Mouse (Mus musculus) embryonic facial prominence, embryonic 14.5 days (tissue): ENCODE measurements around the gene Olfr1423. TPM values are rescaled to one million over a fixed set of nuclear protein-coding genes. Genes with fewer than 3 reads are reported as not detected.

Experiments used
- ATAC-seq: fragments of 200-750 bp; cut with Nextera tagmentation; 2 replicates; pipeline ENCODE4 v1.8.0; 2017; ENCODE audit warnings: low read depth, moderate number of reproducible peaks, moderate TSS enrichment
- DNase-seq: peaks from one replicate; pipeline ENCODE4 v3.0.0-alpha.2; 2015; ENCODE audit warnings: low spot score
- H3K27ac ChIP-seq: fragments of 300-500 bp; sonication (generic); replicated peaks from 2 replicates; pipeline ENCODE4 v1.5.1; 2014; ENCODE audit warnings: low read depth, mild to moderate bottlenecking, low read length, moderate library complexity
- H3K27me3 ChIP-seq: fragments of 300-500 bp; sonication (generic); replicated peaks from 2 replicates; pipeline ENCODE4 v1.6.1; 2014; ENCODE audit warnings: low read length; ENCODE audit not compliant: control insufficient read depth, insufficient read depth
- H3K36me3 ChIP-seq: fragments of 300-500 bp; sonication (generic); 2 replicates; pipeline ENCODE4 v1.6.1; 2014; ENCODE audit warnings: low read length, mixed read lengths; ENCODE audit not compliant: control insufficient read depth, insufficient read depth
- H3K4me1 ChIP-seq: fragments of 300-500 bp; sonication (generic); 2 replicates; pipeline ENCODE4 v1.6.1; 2014; ENCODE audit warnings: antibody characterized with exemption, low read length; ENCODE audit not compliant: control insufficient read depth, insufficient read depth
- H3K4me2 ChIP-seq: fragments of 300-500 bp; sonication (generic); 2 replicates; pipeline ENCODE4 v1.6.1; 2014; ENCODE audit warnings: low read depth, mild to moderate bottlenecking, low read length, moderate library complexity, mixed read lengths
- H3K4me3 ChIP-seq: fragments of 300-500 bp; sonication (generic); 2 replicates; pipeline ENCODE4 v1.5.1; 2014; ENCODE audit warnings: low read depth, mild to moderate bottlenecking, low read length
- H3K9ac ChIP-seq: fragments of 300-500 bp; sonication (generic); 2 replicates; pipeline ENCODE4 v1.6.1; 2014; ENCODE audit warnings: low read depth, mild to moderate bottlenecking, low read length, moderate library complexity, mixed read lengths
- H3K9me3 ChIP-seq: fragments of 300-500 bp; sonication (generic); 2 replicates; pipeline ENCODE4 v1.6.1; 2016; ENCODE audit warnings: low read length; ENCODE audit not compliant: control insufficient read depth
- WGBS: fragments of 180-500 bp; shearing (Covaris S2); extraction: QIAGEN DNeasy Blood & Tissue Kit; methylation state at CpG from one replicate; pipeline ENCODE4 v1.1.7; 2014; 5-methylcytosine and 5-hydroxymethylcytosine counted together
- polyA plus RNA-seq: library from polyadenylated mRNA; unstranded; fragments of >200 nt; fragmentation: Nextera tagmentation; extraction: Ambion mirVana; gene quantifications from 2 replicates; pipeline ENCODE4 v1.2.1, GENCODE M21; 2014

The Olfr1423 gene
- polyA plus RNA-seq, 1 experiment from 2014 or later = not detected

- H3K4me2 ChIP-seq = no peak overlapping the region
- no peaks in the 10 kb centered on the region for H3K9me3 ChIP-seq
- no peaks in the 10 kb centered on the region for H3K4me1 ChIP-seq
- ATAC-seq (no peak), DNase-seq (no peak)
- no peaks in the 10 kb centered on the region for H3K27me3 ChIP-seq
- H3K4me3 ChIP-seq = no peak overlapping the region
- H3K9ac ChIP-seq = no peak overlapping the region
- H3K27ac ChIP-seq = no peak overlapping the region
- H3K36me3 ChIP-seq = no peaks in the 10 kb centered on the region
- 83% methylated on average over 4 of the region's 4 CpGs for WGBS
Measured at GRCm38 (mm10) chr19:12024149-12024548, 17.0 kb downstream of the Olfr1423 start.

- WGBS = 67% methylated on average over 4 of the region's 4 CpGs
- H3K4me3 ChIP-seq = no peak overlapping the region
- DNase-seq (no peak), ATAC-seq (no peak)
- no peak overlapping the region for H3K9ac ChIP-seq
- no peaks in the 10 kb centered on the region for H3K9me3 ChIP-seq
- no peaks in the 10 kb centered on the region for H3K27me3 ChIP-seq
- no peaks in the 10 kb centered on the region for H3K4me1 ChIP-seq
- no peak overlapping the region for H3K4me2 ChIP-seq
- H3K27ac ChIP-seq = no peak overlapping the region
- no peaks in the 10 kb centered on the region for H3K36me3 ChIP-seq
Measured at GRCm38 (mm10) chr19:12016192-12016591, 24.9 kb downstream of the Olfr1423 start.

GRCm38 (mm10) chr19:12015708-12016107, 25.4 kb downstream of the Olfr1423 start:
- DNase-seq = no peak
- H3K27ac ChIP-seq = no peak overlapping the region
- no peak overlapping the region for H3K4me3 ChIP-seq
- H3K36me3 ChIP-seq = no peaks in the 10 kb centered on the region
- H3K4me2 ChIP-seq = no peak overlapping the region
- 70% methylated on average over 8 of the region's 8 CpGs for WGBS
- no peaks in the 10 kb centered on the region for H3K4me1 ChIP-seq
- no peak overlapping the region for H3K9ac ChIP-seq
- no peak for ATAC-seq
- no peaks in the 10 kb centered on the region for H3K9me3 ChIP-seq
- H3K27me3 ChIP-seq = no peaks in the 10 kb centered on the region

GRCm38 (mm10) chr19:12013228-12013627, 27.9 kb downstream of the Olfr1423 start:
- no peak for ATAC-seq
- under 1% methylated on average over 12 of the region's 12 CpGs for WGBS

GRCm38 (mm10) chr19:12012615-12013014, 28.5 kb downstream of the Olfr1423 start:
- H3K27me3 ChIP-seq = no peaks in the 10 kb centered on the region
- H3K36me3 ChIP-seq = no peaks in the 10 kb centered on the region
- H3K9ac ChIP-seq = peak overlapping the region; percentile 57
- peak overlapping the region; percentile 56 for H3K4me3 ChIP-seq
- ATAC-seq = no peak
- peak overlapping the region; percentile 63 for H3K4me2 ChIP-seq
- WGBS = 2% methylated on average over 10 of the region's 10 CpGs
- H3K4me1 ChIP-seq = no peaks in the 10 kb centered on the region
- no peaks in the 10 kb centered on the region for H3K9me3 ChIP-seq
- DNase-seq = peak; percentile 6
- peak overlapping the region; percentile 44; the same call in 1 of the 2 replicates for H3K27ac ChIP-seq

More at GRCm38 (mm10) chr19:12013228-12013627, 27.9 kb downstream of the Olfr1423 start:
- Histone ChIP-seq H3K9ac (peak overlapping the region; percentile 57), H3K36me3 (no peaks in the 10 kb centered on the region), H3K9me3 (no peaks in the 10 kb centered on the region), H3K4me1 (no peaks in the 10 kb centered on the region), H3K27me3 (no peaks in the 10 kb centered on the region), H3K4me3 (peak overlapping the region; percentile 56), H3K27ac (no peak overlapping the region), H3K4me2 (peak overlapping the region; percentile 63)
- DNase-seq = peak; percentile 70

- peak overlapping the region; percentile 76 for H3K9ac ChIP-seq
Measured at GRCm38 (mm10) chr19:12011560-12012556, 29.3 kb downstream of the Olfr1423 start.

GRCm38 (mm10) chr19:12010916-12011559, 30.1 kb downstream of the Olfr1423 start:
- H3K9me3 ChIP-seq = no peaks in the 10 kb centered on the region
- H3K27me3 ChIP-seq = no peaks in the 10 kb centered on the region
- DNase-seq (peak; percentile 96), ATAC-seq (peak; percentile 64)
- under 1% methylated on average over 26 of the region's 26 CpGs for WGBS
- peak overlapping the region; percentile 91 for H3K27ac ChIP-seq
- peak overlapping the region; percentile 63 for H3K4me2 ChIP-seq
- peaks cover 6% of the 10 kb centered on the region for H3K4me1 ChIP-seq
- H3K4me3 ChIP-seq = peak overlapping the region; percentile 56
- H3K9ac ChIP-seq = peak overlapping the region; percentile 76
- H3K36me3 ChIP-seq = no peaks in the 10 kb centered on the region

More at GRCm38 (mm10) chr19:12011560-12012556, 29.3 kb downstream of the Olfr1423 start:
- DNase-seq (peak; percentile 95), ATAC-seq (peak; percentile 84)
- Histone ChIP-seq H3K4me2 (peak overlapping the region; percentile 63), H3K27ac (peak overlapping the region; percentile 56), H3K27me3 (no peaks in the 10 kb centered on the region), H3K9me3 (no peaks in the 10 kb centered on the region), H3K4me1 (peaks cover 6% of the 10 kb centered on the region), H3K36me3 (no peaks in the 10 kb centered on the region), H3K4me3 (peak overlapping the region; percentile 56)
- under 1% methylated on average over 49 of the region's 49 CpGs for WGBS

- H3K9me3 ChIP-seq = no peaks in the 10 kb centered on the region
- H3K4me1 ChIP-seq = peaks cover 6% of the 10 kb centered on the region
- H3K4me2 ChIP-seq = peak overlapping the region; percentile 63
- WGBS = 0% methylated on average over 23 of the region's 24 CpGs
- peak; percentile 10 for ATAC-seq
- peak overlapping the region; percentile 91 for H3K27ac ChIP-seq
- peak overlapping the region; percentile 56 for H3K4me3 ChIP-seq
- no peaks in the 10 kb centered on the region for H3K36me3 ChIP-seq
- H3K27me3 ChIP-seq = no peaks in the 10 kb centered on the region
- H3K9ac ChIP-seq = peak overlapping the region; percentile 76
- DNase-seq = peak; percentile 68
Measured at GRCm38 (mm10) chr19:12010281-12010771, 30.8 kb downstream of the Olfr1423 start.
